Mouse (Mus musculus) heart, embryonic 14.5 days (tissue): ENCODE measurements at regions not wholly inside any gene's neighbourhood (a gene's known extent, or its start where the extent isn't known, plus 50 kb on each side); places are given as distances from the start of the nearest gene placed in this dataset.

Source experiments
- ATAC-seq: fragments of 200-750 bp; cut with Nextera tagmentation; 2 replicates; pipeline ENCODE4 v1.8.0; 2017; ENCODE audit warnings: low read depth, moderate TSS enrichment; ENCODE audit not compliant: insufficient number of reproducible peaks, insufficient read depth, low FRiP score
- H3K27ac ChIP-seq, 2 experiments: fragments of 200-500 bp in 1 of 2; fragments of 300-500 bp in 1 of 2; sonication (generic) in 1 of 2; replicated peaks in 1 of 2; 2 replicates each; pipeline ENCODE4 v1.5.1; 2012 to 2014; ENCODE audit warnings: low read depth in 2 of 2, low read length in 2 of 2, control low read depth in 1 of 2, mild to moderate bottlenecking in 1 of 2, mixed read lengths in 1 of 2; ENCODE audit not compliant: control insufficient read depth in 1 of 2, insufficient read depth in 1 of 2
- H3K27me3 ChIP-seq: fragments of 300-500 bp; sonication (generic); 2 replicates; pipeline ENCODE4 v1.6.1; 2014; ENCODE audit warnings: mild to moderate bottlenecking, low read length, control low read depth; ENCODE audit not compliant: control insufficient read depth, insufficient read depth
- H3K36me3 ChIP-seq: fragments of 300-500 bp; sonication (generic); 2 replicates; pipeline ENCODE4 v1.6.1; 2014; ENCODE audit warnings: mild to moderate bottlenecking, control low read depth, low read length, mixed read lengths; ENCODE audit not compliant: control insufficient read depth, insufficient read depth
- H3K4me1 ChIP-seq, 2 experiments: fragments of 200-500 bp in 1 of 2; fragments of 300-500 bp in 1 of 2; sonication (generic) in 1 of 2; 2 replicates each; pipeline ENCODE4 v1.6.1; 2012 to 2014; ENCODE audit warnings: low read length in 2 of 2, control low read depth in 1 of 2, mixed read lengths in 1 of 2; ENCODE audit not compliant: control insufficient read depth in 2 of 2, insufficient read depth in 2 of 2
- H3K4me2 ChIP-seq: fragments of 300-500 bp; sonication (generic); 2 replicates; pipeline ENCODE4 v1.6.1; 2014; ENCODE audit warnings: mild to moderate bottlenecking, low read length
- H3K4me3 ChIP-seq, 2 experiments: fragments of 200-500 bp in 1 of 2; fragments of 300-500 bp in 1 of 2; sonication (generic) in 1 of 2; 2 replicates each; pipeline ENCODE4 v1.5.1; 2012 to 2014; ENCODE audit warnings: low read length in 2 of 2, mild to moderate bottlenecking in 2 of 2, control low read depth in 1 of 2, low read depth in 1 of 2, moderate library complexity in 1 of 2; ENCODE audit not compliant: control insufficient read depth in 1 of 2, insufficient read depth in 1 of 2
- H3K9ac ChIP-seq: fragments of 300-500 bp; sonication (generic); 2 replicates; pipeline ENCODE4 v1.6.1; 2014; ENCODE audit warnings: mild to moderate bottlenecking, low read length
- H3K9me3 ChIP-seq: fragments of 300-500 bp; sonication (generic); 2 replicates; pipeline ENCODE4 v1.6.1; 2016; ENCODE audit warnings: low read length, control low read depth; ENCODE audit not compliant: control insufficient read depth
- WGBS: fragments of 180-500 bp; shearing (Covaris S2); extraction: QIAGEN DNeasy Blood & Tissue Kit; methylation state at CpG from one replicate; pipeline ENCODE4 v1.1.7; 2014; 5-methylcytosine and 5-hydroxymethylcytosine counted together

- Histone ChIP-seq H3K36me3 (no peaks in the 10 kb centered on the region), H3K27me3 (no peaks in the 10 kb centered on the region), H3K9me3 (no peaks in the 10 kb centered on the region), H3K4me3 (no peak overlapping the region), H3K9ac (no peak overlapping the region), H3K4me1 (no peaks in the 10 kb centered on the region), H3K4me2 (no peak overlapping the region), H3K27ac (no peak overlapping the region)
- 76% methylated on average over 6 of the region's 6 CpGs for WGBS
- no peak for ATAC-seq
These were observed 762.3 kb downstream of the Nedd1 start for GRCm38 (mm10) chr10:91959734-91960492.

- ATAC-seq = no peak
These were observed 769.1 kb downstream of the Nedd1 start for GRCm38 (mm10) chr10:91953078-91953477.

GRCm38 (mm10) chr10:91923626-91924025 lies 742.5 kb upstream of the Tmpo start:
- no peak for ATAC-seq
- Histone ChIP-seq H3K4me3 (no peak overlapping the region), H3K27me3 (no peaks in the 10 kb centered on the region), H3K9ac (no peak overlapping the region), H3K4me1 (no peaks in the 10 kb centered on the region), H3K9me3 (no peaks in the 10 kb centered on the region), H3K27ac (no peak overlapping the region), H3K4me2 (no peak overlapping the region), H3K36me3 (no peaks in the 10 kb centered on the region)
- 66% methylated on average over 3 of the region's 3 CpGs for WGBS

More at GRCm38 (mm10) chr10:91953078-91953477, 769.1 kb downstream of the Nedd1 start:
- no peak overlapping the region for H3K4me2 ChIP-seq
- H3K27me3 ChIP-seq = no peaks in the 10 kb centered on the region
- H3K27ac ChIP-seq = no peak overlapping the region
- no peaks in the 10 kb centered on the region for H3K4me1 ChIP-seq
- no peaks in the 10 kb centered on the region for H3K9me3 ChIP-seq
- H3K9ac ChIP-seq = no peak overlapping the region
- H3K36me3 ChIP-seq = no peaks in the 10 kb centered on the region
- 88% methylated on average over 1 of the region's 1 CpGs for WGBS
- no peak overlapping the region for H3K4me3 ChIP-seq

- 67% methylated on average over 6 of the region's 6 CpGs for WGBS
These were observed 708.7 kb upstream of the Tmpo start for GRCm38 (mm10) chr10:91889864-91890263.

GRCm38 (mm10) chr10:91888537-91888936 lies 707.4 kb upstream of the Tmpo start:
- Histone ChIP-seq H3K36me3 (no peaks in the 10 kb centered on the region), H3K4me3 (no peak overlapping the region), H3K4me2 (no peak overlapping the region), H3K4me1 (no peaks in the 10 kb centered on the region), H3K27ac (no peak overlapping the region), H3K27me3 (no peaks in the 10 kb centered on the region), H3K9ac (no peak overlapping the region), H3K9me3 (no peaks in the 10 kb centered on the region)
- ATAC-seq = no peak
- WGBS = 71% methylated on average over 4 of the region's 4 CpGs

More at GRCm38 (mm10) chr10:91889864-91890263, 708.7 kb upstream of the Tmpo start:
- H3K4me2 ChIP-seq = no peak overlapping the region
- no peaks in the 10 kb centered on the region for H3K4me1 ChIP-seq
- H3K27me3 ChIP-seq = no peaks in the 10 kb centered on the region
- no peak overlapping the region for H3K9ac ChIP-seq
- H3K27ac ChIP-seq = no peak overlapping the region
- no peaks in the 10 kb centered on the region for H3K36me3 ChIP-seq
- no peak overlapping the region for H3K4me3 ChIP-seq
- ATAC-seq = no peak
- no peaks in the 10 kb centered on the region for H3K9me3 ChIP-seq

GRCm38 (mm10) chr10:91883155-91883554 lies 702.0 kb upstream of the Tmpo start:
- no peak overlapping the region for H3K4me3 ChIP-seq
- H3K9me3 ChIP-seq = no peaks in the 10 kb centered on the region
- ATAC-seq = no peak
- no peak overlapping the region for H3K4me2 ChIP-seq
- no peak overlapping the region for H3K9ac ChIP-seq
- no peak overlapping the region for H3K27ac ChIP-seq
- H3K36me3 ChIP-seq = no peaks in the 10 kb centered on the region
- no peaks in the 10 kb centered on the region for H3K27me3 ChIP-seq
- WGBS = 67% methylated on average over 5 of the region's 5 CpGs
- no peaks in the 10 kb centered on the region for H3K4me1 ChIP-seq

GRCm38 (mm10) chr10:91882481-91882880 lies 701.4 kb upstream of the Tmpo start:
- WGBS = 77% methylated on average over 4 of the region's 4 CpGs
- no peak for ATAC-seq
- H3K9me3 ChIP-seq = no peaks in the 10 kb centered on the region

More at GRCm38 (mm10) chr10:91882481-91882880, 701.4 kb upstream of the Tmpo start:
- Histone ChIP-seq H3K9ac (no peak overlapping the region), H3K27me3 (no peaks in the 10 kb centered on the region), H3K36me3 (no peaks in the 10 kb centered on the region), H3K27ac (no peak overlapping the region), H3K4me2 (no peak overlapping the region), H3K4me3 (no peak overlapping the region), H3K4me1 (no peaks in the 10 kb centered on the region)
